Mouse (Mus musculus) embryonic facial prominence, embryonic 15.5 days (tissue): ENCODE data around the gene Irgc1. TPM values are rescaled to one million over a fixed set of nuclear protein-coding genes. Genes with fewer than 3 reads are reported as not detected.
"Not testable (repeated sequence)": the region's sequence is repeated elsewhere in the genome, so short reads cannot be mapped to it uniquely, and the experiment has no call there.

Experiments used
- ATAC-seq: fragments of 200-750 bp; cut with Nextera tagmentation; 2 replicates; pipeline ENCODE4 v1.8.0; 2017; ENCODE audit warnings: low read depth, moderate TSS enrichment; ENCODE audit not compliant: insufficient number of reproducible peaks, low FRiP score, low TSS enrichment
- H3K27ac ChIP-seq: fragments of 300-500 bp; sonication (generic); replicated peaks from 2 replicates; pipeline ENCODE4 v1.5.1; 2015; ENCODE audit warnings: mild to moderate bottlenecking, inconsistent platforms
- H3K27me3 ChIP-seq: fragments of 300-500 bp; sonication (generic); 2 replicates; pipeline ENCODE4 v1.6.1; 2015; ENCODE audit warnings: inconsistent platforms
- H3K36me3 ChIP-seq: fragments of 300-500 bp; sonication (generic); 2 replicates; pipeline ENCODE4 v1.6.1; 2015; ENCODE audit warnings: mild to moderate bottlenecking, inconsistent platforms
- H3K4me1 ChIP-seq: fragments of 300-500 bp; sonication (generic); 2 replicates; pipeline ENCODE4 v1.6.1; 2015; ENCODE audit warnings: inconsistent platforms
- H3K4me2 ChIP-seq: fragments of 300-500 bp; sonication (generic); replicated peaks from 2 replicates; pipeline ENCODE4 v1.6.1; 2015; ENCODE audit warnings: mild to moderate bottlenecking, inconsistent platforms
- H3K4me3 ChIP-seq: fragments of 300-500 bp; sonication (generic); replicated peaks from 2 replicates; pipeline ENCODE4 v1.5.1; 2015; ENCODE audit warnings: mild to moderate bottlenecking, inconsistent platforms
- H3K9ac ChIP-seq: fragments of 300-500 bp; sonication (generic); 2 replicates; pipeline ENCODE4 v1.6.1; 2015; ENCODE audit warnings: inconsistent platforms
- H3K9me3 ChIP-seq: fragments of 300-500 bp; sonication (generic); replicated peaks from 2 replicates; pipeline ENCODE4 v1.6.1; 2016; ENCODE audit warnings: inconsistent platforms
- WGBS: fragments of 180-500 bp; shearing (Covaris S2); methylation state at CpG from one replicate; pipeline ENCODE4 v1.1.7; 2015; 5-methylcytosine and 5-hydroxymethylcytosine counted together
- polyA plus RNA-seq: library from polyadenylated mRNA; unstranded; fragments of >200 nt; fragmentation: Nextera tagmentation; extraction: Ambion mirVana; gene quantifications from 2 replicates; pipeline ENCODE4 v1.2.1, GENCODE M21; 2015

Gene Irgc1
- polyA plus RNA-seq, 1 experiment from 2014 or later = not detected

DNA sequence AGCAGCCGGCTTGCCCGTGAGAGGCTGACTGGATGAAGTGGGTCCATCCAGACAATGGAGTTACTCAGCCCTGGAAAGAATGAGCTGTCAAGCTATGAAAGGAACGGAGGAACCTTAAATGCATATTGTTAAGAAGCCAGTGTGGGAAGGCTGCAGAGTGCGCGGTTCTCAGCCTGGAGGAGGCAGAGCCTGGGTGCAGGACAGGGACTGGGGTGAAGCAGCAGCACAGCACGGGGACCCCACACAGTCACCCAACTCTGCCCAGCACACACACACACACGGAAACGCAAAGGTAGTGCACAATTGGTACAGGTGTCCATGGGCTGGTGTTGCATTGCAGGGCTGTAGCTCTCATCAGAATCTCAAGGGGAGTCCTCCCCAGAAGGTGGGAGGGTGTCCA, 32.5 kb downstream of the Irgc1 start:
- H3K9ac ChIP-seq = no peak overlapping the region
- no peak overlapping the region for H3K4me2 ChIP-seq
- no peak for ATAC-seq
- H3K4me1 ChIP-seq = no peaks in the 10 kb centered on the region
- no peaks in the 10 kb centered on the region for H3K27me3 ChIP-seq
- H3K9me3 ChIP-seq = no peaks in the 10 kb centered on the region
- WGBS = 91% methylated on average over 8 of the region's 8 CpGs
- no peak overlapping the region for H3K4me3 ChIP-seq
- no peak overlapping the region for H3K27ac ChIP-seq
- H3K36me3 ChIP-seq = peaks cover 54% of the 10 kb centered on the region

- no peak overlapping the region for H3K9ac ChIP-seq
- 80% methylated on average over 7 of the region's 7 CpGs for WGBS
- H3K4me1 ChIP-seq = no peaks in the 10 kb centered on the region
- no peak overlapping the region for H3K4me2 ChIP-seq
- H3K27ac ChIP-seq = no peak overlapping the region
- H3K9me3 ChIP-seq = no peaks in the 10 kb centered on the region
- ATAC-seq = no peak
- H3K36me3 ChIP-seq = peaks cover 31% of the 10 kb centered on the region; the same call in 1 of the 2 replicates
- no peaks in the 10 kb centered on the region for H3K27me3 ChIP-seq
- no peak overlapping the region for H3K4me3 ChIP-seq
Measured at GRCm38 (mm10) chr7:24415261-24415660, 36.8 kb downstream of the Irgc1 start.

- H3K9ac ChIP-seq = no peak overlapping the region
- H3K4me1 ChIP-seq = no peaks in the 10 kb centered on the region
- no peak overlapping the region for H3K4me2 ChIP-seq
- H3K9me3 ChIP-seq = no peaks in the 10 kb centered on the region
- no peaks in the 10 kb centered on the region for H3K27me3 ChIP-seq
- 63% methylated on average over 3 of the region's 3 CpGs for WGBS
- no peak overlapping the region for H3K27ac ChIP-seq
- H3K4me3 ChIP-seq = no peak overlapping the region
- peaks cover 28% of the 10 kb centered on the region; the same call in 1 of the 2 replicates for H3K36me3 ChIP-seq
- ATAC-seq = no peak
Measured at GRCm38 (mm10) chr7:24413630-24414029, 38.5 kb downstream of the Irgc1 start.

- no peak overlapping the region for H3K4me2 ChIP-seq
- H3K9ac ChIP-seq = no peak overlapping the region
- H3K9me3 ChIP-seq = no peaks in the 10 kb centered on the region
- H3K36me3 ChIP-seq = peaks cover 28% of the 10 kb centered on the region; the same call in 1 of the 2 replicates
- ATAC-seq = no peak
- 83% methylated on average over 3 of the region's 3 CpGs for WGBS
- 0 out of 2 replicates have a peak, but pooled peaks cover 5% of the 10 kb centered on the region for H3K4me1 ChIP-seq
- no peak overlapping the region for H3K4me3 ChIP-seq
- H3K27me3 ChIP-seq = no peaks in the 10 kb centered on the region
- no peak overlapping the region for H3K27ac ChIP-seq
Measured at GRCm38 (mm10) chr7:24410831-24411230, 41.3 kb downstream of the Irgc1 start.

DNA sequence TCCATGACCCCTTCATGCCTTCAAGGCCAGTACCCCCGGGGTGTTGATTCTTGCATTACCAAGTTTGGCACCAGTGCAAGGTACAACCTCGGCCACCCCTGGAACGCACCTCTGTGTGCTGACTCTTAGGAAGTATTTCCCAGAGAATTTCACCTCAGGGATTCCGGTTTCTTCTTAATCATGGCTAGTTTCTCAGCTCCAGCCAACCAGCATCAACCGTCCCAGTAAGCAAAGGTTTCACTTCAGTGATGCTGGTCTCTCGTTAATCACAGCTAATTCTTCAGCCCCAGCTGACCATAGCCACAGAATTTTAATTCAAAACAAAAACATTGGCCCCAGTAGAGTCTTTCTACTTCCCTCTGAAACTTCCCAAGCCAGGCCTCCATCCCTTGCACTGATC, 42.0 kb downstream of the Irgc1 start:
- Histone ChIP-seq H3K9me3 (no peaks in the 10 kb centered on the region), H3K4me3 (no peak overlapping the region), H3K4me1 (0 out of 2 replicates have a peak, but pooled peaks cover 5% of the 10 kb centered on the region), H3K27ac (no peak overlapping the region), H3K27me3 (no peaks in the 10 kb centered on the region), H3K36me3 (peaks cover 35% of the 10 kb centered on the region; the same call in 1 of the 2 replicates), H3K4me2 (no peak overlapping the region), H3K9ac (no peak overlapping the region)
- WGBS = 89% methylated on average over 6 of the region's 6 CpGs
- ATAC-seq = no peak

GRCm38 (mm10) chr7:24408186-24408585, 43.9 kb downstream of the Irgc1 start:
- ATAC-seq = no peak
- no peak overlapping the region for H3K4me3 ChIP-seq
- no peak overlapping the region for H3K4me2 ChIP-seq
- no peaks in the 10 kb centered on the region for H3K9me3 ChIP-seq
- WGBS = 88% methylated on average over 9 of the region's 9 CpGs
- H3K36me3 ChIP-seq = peaks cover 53% of the 10 kb centered on the region
- no peak overlapping the region for H3K27ac ChIP-seq
- H3K9ac ChIP-seq = no peak overlapping the region
- H3K27me3 ChIP-seq = no peaks in the 10 kb centered on the region
- 0 out of 2 replicates have a peak, but pooled peaks cover 5% of the 10 kb centered on the region for H3K4me1 ChIP-seq

DNA sequence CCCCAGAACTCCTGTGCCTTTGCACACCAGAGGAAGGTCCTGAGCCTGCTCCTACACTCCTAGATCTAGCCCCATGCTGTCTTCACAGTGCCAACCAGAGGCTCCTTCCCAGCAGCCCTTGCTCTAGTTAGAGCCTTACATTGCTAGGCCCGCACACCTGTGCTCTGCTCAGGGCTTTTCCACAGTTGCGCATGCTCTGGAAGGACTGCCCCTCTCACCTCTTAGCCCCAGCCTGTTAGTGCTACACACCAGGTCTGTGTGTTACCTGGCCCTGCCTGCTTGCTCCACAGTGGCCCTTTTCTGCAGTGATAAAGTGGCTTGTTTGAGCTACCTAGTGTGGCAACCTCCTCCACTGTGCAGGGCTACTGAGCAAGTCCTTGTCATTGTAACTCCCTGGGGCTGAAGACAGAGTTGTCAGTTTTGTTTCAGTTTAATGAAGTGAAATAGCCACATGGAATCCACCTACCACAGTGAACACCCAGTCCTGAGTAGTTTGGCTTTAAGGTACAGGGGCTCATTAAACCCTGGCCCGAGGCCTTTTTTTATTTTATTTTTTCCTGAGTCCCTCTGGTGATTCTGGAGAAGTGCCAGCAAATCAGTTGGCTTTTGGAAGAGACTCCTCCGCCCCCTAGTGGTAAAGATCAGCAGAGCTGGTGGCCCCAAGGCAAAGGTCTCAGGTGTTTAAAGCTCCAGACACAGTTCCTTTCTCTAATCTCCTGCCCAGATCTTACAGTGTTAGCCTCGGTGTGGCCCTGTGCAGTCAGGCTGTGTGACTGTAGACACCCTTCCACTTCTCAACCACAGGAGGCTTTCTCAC, 45.4 kb downstream of the Irgc1 start:
- Histone ChIP-seq H3K9me3 (no peaks in the 10 kb centered on the region), H3K4me1 (0 out of 2 replicates have a peak, but pooled peaks cover 5% of the 10 kb centered on the region), H3K9ac (no peak overlapping the region), H3K27me3 (no peaks in the 10 kb centered on the region), H3K27ac (0 out of 2 replicates have a peak overlapping the region, but pooled peaks have one; percentile 7), H3K4me3 (no peak overlapping the region), H3K4me2 (no peak overlapping the region), H3K36me3 (peaks cover 54% of the 10 kb centered on the region)
- ATAC-seq = no peak
- WGBS = 44% methylated on average over 5 of the region's 5 CpGs

GRCm38 (mm10) chr7:24405649-24406048, 46.4 kb downstream of the Irgc1 start:
- Histone ChIP-seq H3K9ac (no peak overlapping the region), H3K4me2 (no peak overlapping the region), H3K4me1 (peaks cover 11% of the 10 kb centered on the region; the same call in 1 of the 2 replicates), H3K4me3 (no peak overlapping the region), H3K27ac (no peak overlapping the region), H3K27me3 (no peaks in the 10 kb centered on the region), H3K36me3 (peaks cover 54% of the 10 kb centered on the region), H3K9me3 (no peaks in the 10 kb centered on the region)
- no peak for ATAC-seq
- WGBS = 95% methylated on average over 13 of the region's 13 CpGs

DNA sequence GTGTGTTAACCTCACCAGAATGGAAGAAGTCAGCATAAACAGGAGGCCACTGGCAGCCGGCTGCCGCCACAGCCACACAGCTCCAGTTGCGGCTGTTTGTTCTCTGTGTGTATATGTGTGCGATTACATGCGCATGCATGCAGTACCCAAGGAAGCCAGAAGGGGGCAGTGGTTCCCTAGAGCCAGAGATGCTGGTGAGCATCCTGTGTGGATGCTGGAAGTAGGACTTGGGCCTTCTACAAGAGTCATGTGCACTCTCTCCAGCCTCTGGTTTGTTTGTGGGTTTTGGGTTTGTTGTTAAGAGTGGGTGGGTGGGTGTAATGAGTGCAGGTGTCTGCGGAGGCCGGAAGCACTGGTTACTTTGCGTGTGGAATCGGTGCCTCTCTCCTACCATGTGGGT, 49.2 kb downstream of the Irgc1 start:
- ATAC-seq = no peak
- peaks cover 47% of the 10 kb centered on the region for H3K36me3 ChIP-seq
- peaks cover 17% of the 10 kb centered on the region; the same call in 1 of the 2 replicates for H3K4me1 ChIP-seq
- no peak overlapping the region for H3K4me3 ChIP-seq
- no peak overlapping the region for H3K4me2 ChIP-seq
- no peak overlapping the region for H3K9ac ChIP-seq
- no peaks in the 10 kb centered on the region for H3K27me3 ChIP-seq
- WGBS = 99% methylated on average over 9 of the region's 9 CpGs
- H3K27ac ChIP-seq = no peak overlapping the region
- H3K9me3 ChIP-seq = no peaks in the 10 kb centered on the region

GRCm38 (mm10) chr7:24400489-24400888, 51.6 kb downstream of the Irgc1 start:
- Histone ChIP-seq H3K4me2 (peak overlapping the region; percentile 60), H3K4me3 (peak overlapping the region; percentile 69), H3K36me3 (peaks cover 30% of the 10 kb centered on the region), H3K4me1 (peaks cover 12% of the 10 kb centered on the region; the same call in 1 of the 2 replicates)
- H3K27me3 ChIP-seq, H3K9ac ChIP-seq, H3K27ac ChIP-seq, ATAC-seq, H3K9me3 ChIP-seq: not testable (repeated sequence)
- 87% methylated on average over 4 of the region's 4 CpGs for WGBS

DNA sequence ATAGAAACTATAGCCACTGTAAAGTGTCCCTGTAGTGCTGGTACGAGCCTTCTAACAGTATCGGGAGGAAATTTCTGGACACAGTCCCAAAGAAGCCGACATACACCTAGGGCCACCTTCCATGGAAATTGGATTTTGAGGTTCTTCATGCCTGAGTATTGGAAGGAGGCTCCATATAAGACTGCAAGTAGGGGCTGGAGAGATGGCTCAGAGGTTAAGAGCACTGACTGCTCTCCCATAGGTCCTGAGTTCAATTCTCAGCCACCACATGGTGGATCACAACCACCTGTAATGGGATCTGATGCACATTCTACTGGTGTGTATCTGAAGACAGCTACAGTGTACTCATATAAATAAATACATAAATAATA, 52.0 kb downstream of the Irgc1 start:
- Histone ChIP-seq H3K9ac (peak overlapping the region; percentile 58), H3K27me3 (no peaks in the 10 kb centered on the region), H3K4me3 (peak overlapping the region; percentile 69), H3K4me1 (peaks cover 12% of the 10 kb centered on the region; the same call in 1 of the 2 replicates), H3K27ac (peak overlapping the region; percentile 97), H3K4me2 (peak overlapping the region; percentile 60), H3K9me3 (no peaks in the 10 kb centered on the region), H3K36me3 (peaks cover 26% of the 10 kb centered on the region)
- WGBS = 13% methylated on average over 3 of the region's 3 CpGs
- ATAC-seq = no peak
